Mouse (Mus musculus): ENCODE results near the gene Taf11. TPM values are rescaled to one million over a fixed set of nuclear protein-coding genes. Genes with fewer than 3 reads are reported as not detected.

Taf11 gene
- total and polyA plus RNA-seq, 2 experiments from 2014 or later = 22.9 to 60.6 TPM

GRCm38 (mm10) chr17:27945546-27946216 is 36.0 kb upstream of the Taf11 start:
- no peak for TF ChIP-seq CTCF (IDR thresholded peaks at IDR 0.05; ENCODE audit: low read depth)
- WGBS = 11% methylated on average over 6 of the region's 6 CpGs
- ATAC-seq (no peak), DNase-seq (peak; percentile 35)
- Histone ChIP-seq H3K4me3 (ENCODE audit: low read depth, low read length) (no peak overlapping the region), H3K4me2 (ENCODE audit: low read depth) (no peak overlapping the region), H3K36me3 (ENCODE audit: insufficient read depth) (no peaks in the 10 kb centered on the region), H3K27ac (ENCODE audit: low read depth, low read length) (peak overlapping the region; percentile 24), H3K4me1 (ENCODE audit: insufficient read depth) (0 out of 2 replicates have a peak, but pooled peaks cover 5% of the 10 kb centered on the region), H3K9ac (no peak overlapping the region), H3K27me3 (ENCODE audit: insufficient read depth, low read length) (no peaks in the 10 kb centered on the region), H3K9me3 (ENCODE audit: low read length) (no peaks in the 10 kb centered on the region)

- Histone ChIP-seq H3K27me3 (ENCODE audit: insufficient read depth, low read length) (no peaks in the 10 kb centered on the region), H3K4me3 (ENCODE audit: low read depth, low read length) (no peak overlapping the region), H3K27ac (ENCODE audit: low read depth, low read length) (no peak overlapping the region), H3K9ac (no peak overlapping the region), H3K4me1 (ENCODE audit: insufficient read depth) (peaks cover 18% of the 10 kb centered on the region), H3K36me3 (ENCODE audit: insufficient read depth) (no peaks in the 10 kb centered on the region), H3K4me2 (ENCODE audit: low read depth) (no peak overlapping the region), H3K9me3 (ENCODE audit: low read length) (no peaks in the 10 kb centered on the region)
- ATAC-seq = no peak
- WGBS = 94% methylated on average over 4 of the region's 4 CpGs
- no peak for DNase-seq
- TF ChIP-seq CTCF (IDR thresholded peaks at IDR 0.05; ENCODE audit: low read depth) = no peak
These were observed 32.5 kb upstream of the Taf11 start for GRCm38 (mm10) chr17:27942131-27942530.

- H3K4me3 ChIP-seq (ENCODE audit: low read depth, low read length) = no peak overlapping the region
- ATAC-seq = no peak
These were observed 32.1 kb upstream of the Taf11 start for GRCm38 (mm10) chr17:27941698-27942097.

GRCm38 (mm10) chr17:27941178-27941577 is 31.5 kb upstream of the Taf11 start:
- H3K4me2 ChIP-seq (ENCODE audit: low read depth) = no peak overlapping the region
- no peak for DNase-seq
- ATAC-seq = no peak
- 76% methylated on average over 5 of the region's 5 CpGs for WGBS
- peaks cover 18% of the 10 kb centered on the region for H3K4me1 ChIP-seq (ENCODE audit: insufficient read depth)
- no peak overlapping the region for H3K27ac ChIP-seq (ENCODE audit: low read depth, low read length)
- no peak overlapping the region for H3K9ac ChIP-seq
- H3K36me3 ChIP-seq (ENCODE audit: insufficient read depth) = no peaks in the 10 kb centered on the region
- H3K4me3 ChIP-seq (ENCODE audit: low read depth, low read length) = no peak overlapping the region
- no peaks in the 10 kb centered on the region for H3K9me3 ChIP-seq (ENCODE audit: low read length)
- TF ChIP-seq CTCF (IDR thresholded peaks at IDR 0.05; ENCODE audit: low read depth) = no peak
- H3K27me3 ChIP-seq (ENCODE audit: insufficient read depth, low read length) = no peaks in the 10 kb centered on the region

More at GRCm38 (mm10) chr17:27941698-27942097, 32.1 kb upstream of the Taf11 start:
- Histone ChIP-seq H3K9ac (no peak overlapping the region), H3K9me3 (ENCODE audit: low read length) (no peaks in the 10 kb centered on the region), H3K27me3 (ENCODE audit: insufficient read depth, low read length) (no peaks in the 10 kb centered on the region), H3K27ac (ENCODE audit: low read depth, low read length) (no peak overlapping the region), H3K36me3 (ENCODE audit: insufficient read depth) (no peaks in the 10 kb centered on the region), H3K4me1 (ENCODE audit: insufficient read depth) (peaks cover 18% of the 10 kb centered on the region), H3K4me2 (ENCODE audit: low read depth) (no peak overlapping the region)
- DNase-seq = no peak
- WGBS = 81% methylated on average over 2 of the region's 2 CpGs
- no peak for TF ChIP-seq CTCF (IDR thresholded peaks at IDR 0.05; ENCODE audit: low read depth)

GRCm38 (mm10) chr17:27940352-27940751 is 30.7 kb upstream of the Taf11 start:
- 58% methylated on average over 4 of the region's 4 CpGs for WGBS
- DNase-seq = no peak
- no peak for ATAC-seq

GRCm38 (mm10) chr17:27939028-27939427 is 29.4 kb upstream of the Taf11 start:
- Histone ChIP-seq H3K27ac (ENCODE audit: low read depth, low read length) (peak overlapping the region; percentile 40; the same call in 1 of the 2 replicates), H3K4me3 (ENCODE audit: low read depth, low read length) (no peak overlapping the region), H3K4me2 (ENCODE audit: low read depth) (no peak overlapping the region), H3K36me3 (ENCODE audit: insufficient read depth) (no peaks in the 10 kb centered on the region), H3K9me3 (ENCODE audit: low read length) (no peaks in the 10 kb centered on the region), H3K4me1 (ENCODE audit: insufficient read depth) (peaks cover 13% of the 10 kb centered on the region), H3K9ac (no peak overlapping the region), H3K27me3 (ENCODE audit: insufficient read depth, low read length) (no peaks in the 10 kb centered on the region)
- DNase-seq = no peak
- ATAC-seq = no peak
- 76% methylated on average over 5 of the region's 5 CpGs for WGBS
- no peak for TF ChIP-seq CTCF (IDR thresholded peaks at IDR 0.05; ENCODE audit: low read depth)

More at GRCm38 (mm10) chr17:27940352-27940751, 30.7 kb upstream of the Taf11 start:
- Histone ChIP-seq H3K36me3 (ENCODE audit: insufficient read depth) (no peaks in the 10 kb centered on the region), H3K9ac (no peak overlapping the region), H3K27ac (ENCODE audit: low read depth, low read length) (no peak overlapping the region), H3K4me3 (ENCODE audit: low read depth, low read length) (no peak overlapping the region), H3K9me3 (ENCODE audit: low read length) (no peaks in the 10 kb centered on the region), H3K4me2 (ENCODE audit: low read depth) (no peak overlapping the region), H3K27me3 (ENCODE audit: insufficient read depth, low read length) (no peaks in the 10 kb centered on the region), H3K4me1 (ENCODE audit: insufficient read depth) (peaks cover 13% of the 10 kb centered on the region)
- no peak for TF ChIP-seq CTCF (IDR thresholded peaks at IDR 0.05; ENCODE audit: low read depth)

GRCm38 (mm10) chr17:27938121-27938754 is 28.6 kb upstream of the Taf11 start:
- TF ChIP-seq CTCF (IDR thresholded peaks at IDR 0.05; ENCODE audit: low read depth) = no peak
- peak; percentile 71 for DNase-seq

More at GRCm38 (mm10) chr17:27938121-27938754, 28.6 kb upstream of the Taf11 start:
- WGBS = 61% methylated on average over 12 of the region's 12 CpGs
- Histone ChIP-seq H3K4me3 (ENCODE audit: low read depth, low read length) (no peak overlapping the region), H3K36me3 (ENCODE audit: insufficient read depth) (no peaks in the 10 kb centered on the region), H3K9ac (no peak overlapping the region), H3K4me1 (ENCODE audit: insufficient read depth) (peaks cover 13% of the 10 kb centered on the region), H3K9me3 (ENCODE audit: low read length) (no peaks in the 10 kb centered on the region), H3K4me2 (ENCODE audit: low read depth) (no peak overlapping the region), H3K27ac (ENCODE audit: low read depth, low read length) (no peak overlapping the region), H3K27me3 (ENCODE audit: insufficient read depth, low read length) (no peaks in the 10 kb centered on the region)
- ATAC-seq = peak; percentile 85
